Mouse (Mus musculus): ENCODE data around the gene Rnf151.
"Not testable (repeated sequence)": the region's sequence is repeated elsewhere in the genome, so short reads cannot be mapped to it uniquely, and the experiment has no call there.

Rnf151 gene

GRCm38 (mm10) chr17:24732233-24732935, 14.5 kb upstream of the Rnf151 start:
- no peak for DNase-seq (ENCODE audit: low read depth)

- no peak for DNase-seq (ENCODE audit: low read depth)
Measured at GRCm38 (mm10) chr17:24730787-24731186, 12.9 kb upstream of the Rnf151 start.

GRCm38 (mm10) chr17:24729067-24729466, 11.2 kb upstream of the Rnf151 start:
- no peak for DNase-seq (ENCODE audit: low read depth)

GRCm38 (mm10) chr17:24728184-24728583, 10.3 kb upstream of the Rnf151 start:
- DNase-seq (ENCODE audit: low read depth), result no peak

GRCm38 (mm10) chr17:24727618-24728017, 9.8 kb upstream of the Rnf151 start, which contains the start of gene Rpl3l:
Gene Rpl3l, plus strand, starts transcription at chr17:24727820.
- no peak for DNase-seq (ENCODE audit: low read depth)

GRCm38 (mm10) chr17:24725637-24726390, 8.0 kb upstream of the Rnf151 start:
- no peak for DNase-seq (ENCODE audit: low read depth)

GRCm38 (mm10) chr17:24724184-24724583, 6.3 kb upstream of the Rnf151 start, which contains the start of gene Ndufb10:
Gene Ndufb10, minus strand, starts transcription at chr17:24724478.
- peak; percentile 98 for DNase-seq (ENCODE audit: low read depth)

GRCm38 (mm10) chr17:24723881-24724180, 6.0 kb upstream of the Rnf151 start:
- no peak for DNase-seq (ENCODE audit: low read depth)

GRCm38 (mm10) chr17:24723122-24723880, 5.4 kb upstream of the Rnf151 start:
- peak; percentile 38 for DNase-seq (ENCODE audit: low read depth)

- no peak for DNase-seq (ENCODE audit: low read depth)
Measured at GRCm38 (mm10) chr17:24722220-24722924, 4.5 kb upstream of the Rnf151 start.

- DNase-seq (ENCODE audit: low read depth), result not testable (repeated sequence)
Measured at GRCm38 (mm10) chr17:24721383-24721955, 3.6 kb upstream of the Rnf151 start.

- DNase-seq (ENCODE audit: low read depth), result peak; percentile 50
Measured at GRCm38 (mm10) chr17:24720616-24721015, 2.8 kb upstream of the Rnf151 start.

- peak; percentile 99 for DNase-seq (ENCODE audit: low read depth)
Measured at GRCm38 (mm10) chr17:24719494-24720222, 1.8 kb upstream of the Rnf151 start.

GRCm38 (mm10) chr17:24718938-24719337, 1.1 kb upstream of the Rnf151 start:
- DNase-seq (ENCODE audit: low read depth), result not testable (repeated sequence)

- no peak for DNase-seq (ENCODE audit: low read depth)
Measured at GRCm38 (mm10) chr17:24716166-24716682, 1.6 kb downstream of the Rnf151 start.

GRCm38 (mm10) chr17:24715556-24715955, 2.3 kb downstream of the Rnf151 start:
- DNase-seq (ENCODE audit: low read depth), result no peak

- DNase-seq (ENCODE audit: low read depth), result peak; percentile 80
Measured at GRCm38 (mm10) chr17:24708646-24709045, 9.2 kb downstream of the Rnf151 start.

GRCm38 (mm10) chr17:24707801-24708425, 9.9 kb downstream of the Rnf151 start:
- peak; percentile 73 for DNase-seq (ENCODE audit: low read depth)

- DNase-seq (ENCODE audit: low read depth), result peak; percentile 96
Measured at GRCm38 (mm10) chr17:24706982-24707800, 10.7 kb downstream of the Rnf151 start, which contains the start of gene Tbl3. Gene Tbl3, minus strand, starts transcription at chr17:24707660.
